Mouse (Mus musculus): ENCODE results near the gene Neurod2.

- no peak for TF ChIP-seq CTCF (IDR thresholded peaks at IDR 0.05; ENCODE audit: control insufficient read depth, insufficient read depth, insufficient replicate concordance, low read depth, low read length)
- no peak for TF ChIP-seq POLR2A (IDR thresholded peaks at IDR 0.05; ENCODE audit: control insufficient read depth, low read depth, low read length)
These were observed 3.6 kb downstream of the Neurod2 start for GRCm38 (mm10) chr11:98325821-98326218.
